Mouse (Mus musculus) 3134 (cell line): Measurements from ENCODE around the gene Mctp2.
A peak's percentile ranks its signal among the peaks of the same experiment; 100 is the strongest.

Source experiments
- DNase-seq: peaks from one replicate; pipeline ENCODE4 v3.0.0-alpha.2; 2011; ENCODE audit warnings: low spot score; ENCODE audit not compliant: insufficient read length; ENCODE audit errors: extremely low read depth

Mctp2 gene

DNA sequence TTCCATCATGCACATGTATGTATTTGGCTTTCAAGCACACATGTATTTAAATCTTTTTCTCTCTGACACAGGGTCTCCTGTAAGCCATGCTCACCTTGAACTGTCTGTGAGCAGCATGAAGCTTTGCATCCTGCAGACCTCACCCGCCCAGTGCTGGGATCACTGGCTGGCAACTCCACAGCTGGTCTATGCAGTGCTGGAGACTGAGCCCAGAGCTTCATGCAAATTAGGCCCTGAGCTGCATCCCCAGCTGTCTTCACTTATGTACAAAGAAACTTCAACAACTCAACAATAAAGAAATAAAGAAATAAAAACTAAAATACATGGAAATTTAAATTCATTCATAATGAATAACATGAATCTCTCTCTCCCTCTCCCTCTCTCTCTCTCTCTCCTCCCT lies 110.7 kb downstream of the Mctp2 start:
- DNase-seq, result no peak

GRCm38 (mm10) chr7:72193304-72193703 lies 113.1 kb downstream of the Mctp2 start:
- DNase-seq, result no peak

DNA sequence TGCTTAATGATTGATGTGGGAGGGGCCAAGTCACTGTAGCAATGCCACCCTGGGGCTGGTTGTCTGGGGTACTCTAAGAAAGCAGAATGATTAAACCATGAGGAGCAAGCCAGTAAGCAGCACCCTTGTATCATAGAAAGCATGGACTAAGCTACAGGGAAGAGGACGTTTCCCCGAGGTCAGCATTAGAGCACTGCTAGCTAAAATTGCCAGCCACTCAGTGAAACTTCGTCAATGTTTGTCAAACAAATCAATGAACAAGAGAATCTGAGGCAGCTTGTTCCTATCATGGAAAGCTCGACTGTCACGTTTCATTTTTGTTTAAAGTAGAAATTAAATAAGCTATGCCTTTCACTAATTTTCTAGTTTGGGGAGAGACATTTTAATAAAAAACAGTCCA lies 124.8 kb downstream of the Mctp2 start:
- no peak for DNase-seq

DNA sequence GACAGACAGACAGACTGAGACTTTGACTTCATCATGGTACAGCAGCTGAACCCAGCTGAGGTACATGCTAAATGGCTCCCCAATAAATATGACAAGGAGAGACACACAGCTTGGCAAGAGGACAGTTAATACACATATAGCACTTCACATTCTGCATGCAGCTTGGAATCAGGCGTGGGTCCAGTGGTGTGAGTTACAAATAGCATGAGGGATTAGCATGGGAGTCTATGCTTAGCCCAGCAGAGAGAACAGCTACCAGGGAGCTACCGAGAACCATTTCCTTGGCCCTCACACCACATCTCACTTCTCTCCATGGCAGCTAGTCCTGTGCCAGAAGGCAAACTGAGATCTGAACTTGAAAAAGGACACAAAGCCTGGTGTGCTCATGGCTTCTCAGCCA lies 137.1 kb downstream of the Mctp2 start:
- DNase-seq, result no peak

DNA sequence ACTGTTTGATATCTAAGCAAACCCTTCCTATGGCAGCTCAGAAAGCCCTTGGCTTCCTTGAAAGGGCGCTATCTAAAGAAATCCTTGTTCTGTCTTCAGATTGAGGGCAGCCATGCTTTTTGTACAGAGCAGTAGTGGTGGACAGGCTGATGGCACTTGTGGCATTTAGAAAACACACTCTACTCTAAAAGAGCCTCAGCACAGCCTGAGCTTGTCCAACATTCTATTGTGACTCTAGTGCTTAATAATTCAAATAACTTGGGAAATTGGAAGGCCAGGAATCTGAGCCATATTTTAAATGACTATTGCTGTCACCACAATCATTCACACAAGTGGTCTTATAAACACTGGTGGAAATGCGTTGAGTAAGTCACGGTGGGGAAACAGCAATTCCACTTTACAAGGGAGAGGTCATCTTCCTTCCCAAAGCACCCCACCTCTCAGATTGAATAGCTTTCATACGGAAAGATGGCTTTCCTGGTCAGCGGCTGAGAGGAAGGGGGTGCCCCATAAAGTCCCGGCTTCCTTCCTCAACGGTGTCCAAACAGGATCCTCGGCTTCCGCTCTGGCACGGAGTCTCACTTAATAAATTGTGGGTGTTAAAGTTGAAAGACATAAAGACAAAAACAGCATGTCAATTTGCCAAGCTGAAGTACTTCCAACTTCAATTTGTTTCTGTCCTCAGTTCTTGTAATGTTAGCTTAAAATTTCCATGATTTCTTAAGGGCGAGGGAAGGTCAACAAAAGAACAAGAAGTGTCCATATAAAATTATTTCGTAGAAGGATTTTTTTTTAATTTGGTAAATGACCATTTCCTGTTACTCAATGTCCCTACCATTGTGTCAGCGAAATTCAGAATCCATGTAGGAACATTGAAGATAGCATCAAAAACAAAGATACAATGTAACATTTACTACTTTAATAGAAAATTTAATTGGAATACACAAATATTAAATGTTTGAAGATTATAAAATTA lies 140.4 kb downstream of the Mctp2 start:
- no peak for DNase-seq

DNA sequence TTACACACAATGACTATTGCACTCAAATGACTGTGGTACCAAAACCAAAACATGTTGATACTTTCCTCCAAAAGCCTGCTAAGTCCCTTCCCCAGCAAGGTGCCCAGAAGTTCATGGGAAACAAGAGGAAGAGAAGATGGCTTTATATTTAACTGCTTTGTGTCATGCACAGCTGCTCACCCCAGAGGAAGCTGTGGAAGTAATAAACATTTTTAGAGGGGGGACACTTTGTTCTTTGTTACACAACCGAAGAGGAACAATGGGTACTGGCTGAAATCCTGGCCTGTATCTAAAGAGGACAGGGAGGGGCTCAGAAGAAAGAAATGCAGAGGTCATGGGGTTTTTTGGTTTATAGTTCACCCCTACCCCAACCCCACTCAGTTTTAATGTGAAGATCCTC lies 144.2 kb downstream of the Mctp2 start:
- no peak for DNase-seq

DNA sequence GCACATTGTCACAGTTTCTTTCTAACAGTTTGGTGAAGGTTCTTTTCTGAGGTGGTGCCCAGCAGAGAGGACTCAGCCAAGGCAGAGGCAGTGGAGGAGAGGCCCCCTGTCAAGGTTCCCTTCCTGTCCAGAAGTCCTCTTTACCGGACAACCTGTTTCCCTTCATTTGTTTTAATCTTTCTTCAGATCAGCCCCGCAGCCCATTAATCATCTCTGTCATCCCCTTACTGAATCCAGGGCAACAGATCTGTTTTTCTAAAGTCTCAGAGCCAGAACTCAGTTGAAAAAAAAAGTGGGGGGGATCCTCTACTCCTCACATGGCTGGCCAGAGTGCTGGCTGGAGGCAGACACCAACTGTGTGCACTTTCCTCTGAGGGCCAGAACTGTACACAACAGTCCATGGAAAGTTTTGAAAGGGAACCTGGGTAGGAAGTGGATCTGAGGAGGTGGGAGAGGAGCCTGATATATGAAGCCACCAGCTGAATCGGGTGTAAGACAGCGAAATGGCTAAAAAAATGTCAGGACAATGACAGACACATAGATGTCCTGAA lies 146.8 kb downstream of the Mctp2 start:
- DNase-seq, result no peak

GRCm38 (mm10) chr7:72150799-72151708 lies 155.4 kb downstream of the Mctp2 start:
- DNase-seq, result no peak

DNA sequence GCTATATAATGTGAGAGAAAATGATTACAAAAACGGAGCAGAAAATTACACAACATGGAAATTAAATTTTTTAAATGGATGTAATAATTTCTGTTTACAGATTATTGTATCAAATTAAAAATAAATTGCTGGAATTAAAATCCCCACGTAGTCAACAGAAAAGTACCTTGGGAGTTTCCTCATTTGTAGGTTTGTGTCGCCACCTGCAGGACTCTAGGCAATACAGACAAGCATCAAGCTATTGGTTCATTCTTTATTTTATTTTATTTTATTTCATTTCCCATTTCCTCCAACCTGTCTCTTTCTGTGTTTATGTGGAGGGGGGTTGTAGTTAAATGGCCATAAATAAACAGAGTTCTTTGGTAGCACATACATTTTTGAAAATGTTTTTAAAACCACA lies 157.3 kb downstream of the Mctp2 start:
- DNase-seq, result peak; percentile 2

GRCm38 (mm10) chr7:72146849-72147248 lies 159.6 kb downstream of the Mctp2 start:
- no peak for DNase-seq

GRCm38 (mm10) chr7:72145726-72146520 lies 160.5 kb downstream of the Mctp2 start:
- no peak for DNase-seq

- no peak for DNase-seq
These were observed 167.7 kb downstream of the Mctp2 start for GRCm38 (mm10) chr7:72138701-72139100.

GRCm38 (mm10) chr7:72120986-72121385 lies 185.4 kb downstream of the Mctp2 start:
- DNase-seq, result no peak

DNA sequence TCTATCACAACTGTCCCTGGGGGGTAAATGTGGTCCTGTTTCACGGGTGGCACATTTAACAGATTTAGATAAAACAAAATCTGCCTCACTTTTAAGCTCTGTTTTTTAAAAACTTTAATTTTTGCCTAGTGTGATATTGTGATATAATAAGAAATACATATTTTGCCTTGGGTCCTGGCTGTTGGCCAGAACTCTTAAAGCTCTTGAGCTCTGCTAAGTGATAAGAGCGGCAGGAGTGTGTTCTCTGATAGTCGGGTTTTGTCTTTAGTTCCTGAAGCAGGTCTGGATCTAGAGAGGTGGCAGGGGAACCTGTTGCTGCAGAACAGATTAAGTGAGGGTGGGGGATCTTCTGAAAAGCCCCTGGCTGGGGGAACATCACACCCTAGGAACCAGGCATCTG lies 186.7 kb downstream of the Mctp2 start:
- DNase-seq, result no peak

DNA sequence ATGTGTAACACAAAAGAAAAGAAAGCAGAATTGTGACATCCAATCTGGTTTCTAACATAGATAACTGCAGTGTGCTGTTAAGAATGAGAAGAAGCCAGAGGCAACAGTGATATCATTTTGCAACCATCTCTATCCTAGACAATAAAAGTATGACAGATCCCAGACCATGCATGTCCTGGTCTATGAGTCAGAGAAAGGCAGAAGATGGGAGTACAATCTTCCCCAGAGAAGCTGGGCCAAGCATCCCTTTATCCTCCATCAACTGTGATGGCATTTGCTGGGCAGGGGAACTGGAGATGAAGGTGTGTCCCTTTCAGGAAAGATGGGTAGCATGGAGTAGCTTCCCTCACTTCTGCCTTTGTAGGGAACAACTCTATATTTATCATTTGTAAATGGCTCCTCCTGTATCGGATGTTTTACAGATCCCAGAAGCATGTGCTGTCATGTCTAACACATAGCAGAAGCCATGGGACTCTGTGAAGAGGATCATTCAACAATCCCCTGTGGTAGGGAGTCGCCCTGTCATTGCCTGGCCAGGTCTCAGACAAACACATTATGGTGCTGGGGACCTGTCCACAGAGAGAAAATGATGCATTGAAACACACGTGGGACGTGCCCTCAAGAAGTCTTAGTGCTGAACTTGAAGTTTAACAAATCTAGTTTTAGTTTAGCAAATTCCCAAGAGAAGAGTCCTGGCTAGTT lies 188.9 kb downstream of the Mctp2 start:
- no peak for DNase-seq

GRCm38 (mm10) chr7:72115073-72115472 lies 191.3 kb downstream of the Mctp2 start:
- no peak for DNase-seq

- peak; percentile 24 for DNase-seq
These were observed 195.8 kb downstream of the Mctp2 start for GRCm38 (mm10) chr7:72110578-72110977.

DNA sequence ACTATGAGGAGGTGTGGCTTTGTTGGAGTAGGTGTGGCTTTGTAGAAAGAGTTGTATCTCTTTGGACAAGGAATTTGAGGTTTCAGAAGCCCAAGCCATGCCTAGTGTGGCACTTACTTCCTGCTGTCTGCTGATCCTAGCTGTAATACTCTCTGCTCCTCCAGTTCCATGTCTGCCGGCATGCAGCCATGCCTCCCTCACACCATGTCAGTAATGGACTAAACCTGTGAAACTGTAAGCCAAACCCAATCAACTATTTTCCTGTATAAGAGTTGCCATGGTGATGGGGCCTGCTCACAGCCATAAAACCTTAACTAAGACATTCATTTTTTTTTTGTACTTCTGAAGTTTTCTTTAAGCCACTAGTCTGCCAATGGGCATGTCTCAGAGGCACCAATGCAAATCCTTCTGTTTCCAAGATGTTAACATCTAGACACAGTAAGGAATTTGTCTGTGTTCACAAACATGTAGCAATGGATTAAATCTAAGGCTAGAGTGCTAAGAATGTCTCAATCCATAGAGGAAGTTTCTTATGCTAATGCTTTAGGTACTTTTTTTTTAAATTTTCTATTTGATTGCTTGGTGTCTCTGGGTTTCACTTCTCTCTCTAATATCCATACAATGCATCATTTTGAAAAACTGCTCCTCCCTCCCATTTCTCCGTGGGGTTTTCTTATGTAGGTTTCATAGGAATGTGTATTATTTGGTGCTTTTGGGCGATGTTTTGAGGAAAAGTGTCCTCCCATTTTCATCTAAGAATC lies 197.6 kb downstream of the Mctp2 start:
- peak; percentile 4 for DNase-seq

- no peak for DNase-seq
These were observed 202.2 kb downstream of the Mctp2 start for GRCm38 (mm10) chr7:72104170-72104569.
